Mouse (Mus musculus) forebrain, postnatal 0 days (tissue): ENCODE results near the gene Gabbr2. TPM values are rescaled to one million over a fixed set of nuclear protein-coding genes. Genes with fewer than 3 reads are reported as not detected.

Experiments used
- ATAC-seq: fragments of 200-750 bp; cut with Nextera tagmentation; 2 replicates; pipeline ENCODE4 v1.8.0; 2017; ENCODE audit warnings: mild to moderate bottlenecking, moderate library complexity
- DNase-seq: peaks from one replicate; pipeline ENCODE4 v3.0.0-alpha.2; 2015
- H3K27ac ChIP-seq: fragments of 300-500 bp; sonication (generic); 2 replicates; pipeline ENCODE4 v1.5.1; 2014; ENCODE audit warnings: low read depth, mild to moderate bottlenecking, antibody characterized with exemption, low read length, moderate library complexity, mixed read lengths
- H3K27me3 ChIP-seq: fragments of 300-500 bp; sonication (generic); 2 replicates; pipeline ENCODE4 v1.6.1; 2014; ENCODE audit warnings: mild to moderate bottlenecking, low read length, mixed read lengths; ENCODE audit not compliant: insufficient read depth
- H3K36me3 ChIP-seq: fragments of 300-500 bp; sonication (generic); 2 replicates; pipeline ENCODE4 v1.6.1; 2014; ENCODE audit warnings: mild to moderate bottlenecking, moderate library complexity; ENCODE audit not compliant: insufficient read depth
- H3K4me1 ChIP-seq: fragments of 300-500 bp; sonication (generic); 2 replicates; pipeline ENCODE4 v1.6.1; 2014; ENCODE audit warnings: antibody characterized with exemption; ENCODE audit not compliant: insufficient read depth
- H3K4me2 ChIP-seq: fragments of 300-500 bp; sonication (generic); 2 replicates; pipeline ENCODE4 v1.6.1; 2014; ENCODE audit warnings: low read depth, mild to moderate bottlenecking, moderate library complexity
- H3K4me3 ChIP-seq: fragments of 300-500 bp; sonication (generic); 2 replicates; pipeline ENCODE4 v1.5.1; 2014; ENCODE audit warnings: low read depth, low read length, mixed read lengths
- H3K9ac ChIP-seq: fragments of 300-500 bp; sonication (generic); 2 replicates; pipeline ENCODE4 v1.6.1; 2014; ENCODE audit warnings: mild to moderate bottlenecking
- H3K9me3 ChIP-seq: fragments of 300-500 bp; sonication (generic); 2 replicates; pipeline ENCODE4 v1.6.1; 2016; ENCODE audit warnings: low read length
- CTCF ChIP-seq: sonication (generic); IDR thresholded peaks from 2 replicates; pipeline ENCODE4 v1.5.1; 2016; ENCODE audit warnings: antibody characterized with exemption, control low read depth, low read depth
- WGBS: fragments of 180-500 bp; shearing (Covaris S2); extraction: QIAGEN DNeasy Blood & Tissue Kit; methylation state at CpG from one replicate; pipeline ENCODE4 v1.1.7; 2014; 5-methylcytosine and 5-hydroxymethylcytosine counted together
- polyA plus RNA-seq: library from polyadenylated mRNA; unstranded; fragments of >200 nt; fragmentation: Nextera tagmentation; extraction: Ambion mirVana; gene quantifications from 2 replicates; pipeline ENCODE4 v1.2.1, GENCODE M21; 2015
- total RNA-seq: library from RNA; depleted of rRNA; stranded (reverse); fragments of >200 nt; gene quantifications from 2 replicates; pipeline ENCODE4 v1.2.3, GENCODE M21; 2014

Gene Gabbr2
- total and polyA plus RNA-seq, 2 experiments from 2014 or later: 14.7 to 65.3 TPM

- Histone ChIP-seq H3K27me3 (peaks cover 11% of the 10 kb centered on the region), H3K4me3 (no peak overlapping the region), H3K9me3 (no peaks in the 10 kb centered on the region), H3K36me3 (no peaks in the 10 kb centered on the region), H3K27ac (no peak overlapping the region), H3K9ac (no peak overlapping the region), H3K4me1 (no peaks in the 10 kb centered on the region), H3K4me2 (no peak overlapping the region)
- no peak for ATAC-seq
- no peak for DNase-seq
- no peak for TF ChIP-seq CTCF
- whole genome bisulfite sequencing: 73% methylated on average over 2 of the region's 2 CpGs
These were observed 335.7 kb downstream of the Gabbr2 start for GRCm38 (mm10) chr4:46655956-46656355.

- no peak overlapping the region for H3K4me3 ChIP-seq
- no peak for ATAC-seq
These were observed 336.4 kb downstream of the Gabbr2 start for GRCm38 (mm10) chr4:46655298-46655697.

GRCm38 (mm10) chr4:46650086-46650753 lies 341.5 kb downstream of the Gabbr2 start, which contains the start of gene Tbc1d2:
Gene Tbc1d2 (minus strand): TSS chr4:46650209.
- peak; percentile 55 for TF ChIP-seq CTCF
- peak within 1 kb of the TSS; percentile 36 for H3K9ac ChIP-seq
- DNase-seq: peak; percentile 93
- H3K27me3 ChIP-seq: peaks cover 31% of the 10 kb centered on the region
- H3K4me3 ChIP-seq: peak within 1 kb of the TSS; percentile 58
- H3K4me1 ChIP-seq: no peaks in the 10 kb centered on the region
- peak within 1 kb of the TSS; percentile 93 for H3K4me2 ChIP-seq
- no peaks in the 10 kb centered on the region for H3K36me3 ChIP-seq
- peak; percentile 98 for ATAC-seq
- H3K27ac ChIP-seq: 0 out of 2 replicates have a peak within 1 kb of the TSS, but pooled peaks have one; percentile 24
- under 1% methylated on average over 66 of the region's 69 CpGs for WGBS
- H3K9me3 ChIP-seq: no peaks in the 10 kb centered on the region

More at GRCm38 (mm10) chr4:46655298-46655697, 336.4 kb downstream of the Gabbr2 start:
- peaks cover 16% of the 10 kb centered on the region for H3K27me3 ChIP-seq
- H3K9me3 ChIP-seq: no peaks in the 10 kb centered on the region
- no peak for DNase-seq
- H3K36me3 ChIP-seq: no peaks in the 10 kb centered on the region
- no peak overlapping the region for H3K4me2 ChIP-seq
- H3K27ac ChIP-seq: no peak overlapping the region
- H3K9ac ChIP-seq: no peak overlapping the region
- no peak for TF ChIP-seq CTCF
- H3K4me1 ChIP-seq: no peaks in the 10 kb centered on the region
- WGBS: 47% methylated on average over 1 of the region's 1 CpGs

- no peak for TF ChIP-seq CTCF
- Histone ChIP-seq H3K4me3 (peak overlapping the region; percentile 58; the same call in 1 of the 2 replicates), H3K9ac (no peak overlapping the region), H3K27ac (no peak overlapping the region), H3K9me3 (no peaks in the 10 kb centered on the region), H3K27me3 (peaks cover 28% of the 10 kb centered on the region), H3K4me1 (no peaks in the 10 kb centered on the region), H3K36me3 (no peaks in the 10 kb centered on the region), H3K4me2 (peak overlapping the region; percentile 93)
- 73% methylated on average over 4 of the region's 4 CpGs for WGBS
- no peak for ATAC-seq
- DNase-seq: no peak
These were observed 342.5 kb downstream of the Gabbr2 start for GRCm38 (mm10) chr4:46649161-46649560.

- H3K27ac ChIP-seq: no peak overlapping the region
- H3K4me1 ChIP-seq: no peaks in the 10 kb centered on the region
- H3K36me3 ChIP-seq: no peaks in the 10 kb centered on the region
- no peaks in the 10 kb centered on the region for H3K9me3 ChIP-seq
- WGBS: 88% methylated on average over 8 of the region's 8 CpGs
- no peak overlapping the region for H3K4me3 ChIP-seq
- ATAC-seq: no peak
- no peak overlapping the region for H3K9ac ChIP-seq
- no peak for DNase-seq
- peaks cover 7% of the 10 kb centered on the region; the same call in 1 of the 2 replicates for H3K27me3 ChIP-seq
- no peak for TF ChIP-seq CTCF
- no peak overlapping the region for H3K4me2 ChIP-seq
These were observed 348.0 kb downstream of the Gabbr2 start for GRCm38 (mm10) chr4:46643676-46644112.

GRCm38 (mm10) chr4:46642924-46643675 lies 348.6 kb downstream of the Gabbr2 start:
- Histone ChIP-seq H3K27me3 (peaks cover 1% of the 10 kb centered on the region; the same call in 1 of the 2 replicates), H3K36me3 (no peaks in the 10 kb centered on the region), H3K27ac (no peak overlapping the region), H3K4me3 (no peak overlapping the region), H3K4me2 (no peak overlapping the region), H3K4me1 (no peaks in the 10 kb centered on the region), H3K9ac (no peak overlapping the region), H3K9me3 (no peaks in the 10 kb centered on the region)
- DNase-seq (no peak), ATAC-seq (no peak)
- no peak for TF ChIP-seq CTCF
- WGBS: 78% methylated on average over 8 of the region's 8 CpGs

GRCm38 (mm10) chr4:46641283-46641682 lies 350.4 kb downstream of the Gabbr2 start:
- no peak overlapping the region for H3K27ac ChIP-seq
- no peaks in the 10 kb centered on the region for H3K4me1 ChIP-seq
- H3K36me3 ChIP-seq: no peaks in the 10 kb centered on the region
- WGBS: 38% methylated on average over 4 of the region's 4 CpGs
- ATAC-seq (no peak), DNase-seq (no peak)
- no peak for TF ChIP-seq CTCF
- H3K9ac ChIP-seq: no peak overlapping the region
- H3K4me3 ChIP-seq: no peak overlapping the region
- H3K9me3 ChIP-seq: no peaks in the 10 kb centered on the region
- no peak overlapping the region for H3K4me2 ChIP-seq
- no peaks in the 10 kb centered on the region for H3K27me3 ChIP-seq
